Mouse (Mus musculus) liver, adult 2 months (tissue): Measurements from ENCODE around the gene Spata46. TPM values are rescaled to one million over a fixed set of nuclear protein-coding genes. Genes with fewer than 3 reads are reported as not detected.

Experiments
- DNase-seq: peaks from one replicate; pipeline ENCODE4 v3.0.0-alpha.2; 2011; ENCODE audit warnings: low read depth, low spot score; ENCODE audit errors: extremely low read depth
- H3K27ac ChIP-seq: fragments of 200-500 bp; replicated peaks from 2 replicates; pipeline ENCODE4 v1.5.1; 2012; ENCODE audit warnings: low read depth, mild to moderate bottlenecking, control low read depth, inconsistent platforms, low read length; ENCODE audit not compliant: insufficient read depth
- H3K27me3 ChIP-seq: fragments of 200-500 bp; 2 replicates; pipeline ENCODE4 v1.6.1; 2012; ENCODE audit warnings: mild to moderate bottlenecking, moderate library complexity, low read length, inconsistent platforms; ENCODE audit not compliant: control insufficient read depth, insufficient read depth
- H3K36me3 ChIP-seq: fragments of 200-500 bp; 2 replicates; pipeline ENCODE4 v1.6.1; 2012; ENCODE audit warnings: low read length, inconsistent platforms; ENCODE audit not compliant: control insufficient read depth, insufficient read depth
- H3K4me1 ChIP-seq: fragments of 200-500 bp; 2 replicates; pipeline ENCODE4 v1.6.1; 2011; ENCODE audit warnings: low read length; ENCODE audit not compliant: control insufficient read depth, insufficient read depth
- H3K4me3 ChIP-seq: fragments of 200-500 bp; 2 replicates; pipeline ENCODE4 v1.5.1; 2011; ENCODE audit warnings: low read depth, mild to moderate bottlenecking, control low read depth, low read length, moderate library complexity; ENCODE audit not compliant: insufficient read depth
- H3K79me2 ChIP-seq: fragments of 200-500 bp; 2 replicates; pipeline ENCODE4 v1.6.1; 2012; ENCODE audit warnings: inconsistent platforms, mild to moderate bottlenecking, low read length, moderate library complexity; ENCODE audit not compliant: control insufficient read depth, insufficient read depth
- H3K9ac ChIP-seq: fragments of 200-500 bp; 2 replicates; pipeline ENCODE4 v1.6.1; 2012; ENCODE audit warnings: low read depth, mild to moderate bottlenecking, control low read depth, inconsistent platforms, low read length
- CTCF ChIP-seq: fragments of 200-500 bp; IDR thresholded peaks from 2 replicates; pipeline ENCODE4 v1.5.1; 2011; ENCODE audit warnings: low read depth, low read length, control low read depth
- POLR2A ChIP-seq: fragments of 200-500 bp; IDR thresholded peaks from 2 replicates; pipeline ENCODE4 v1.6.1; 2011; ENCODE audit warnings: low read length, control low read depth; ENCODE audit not compliant: insufficient read depth; ENCODE audit errors: extremely low read depth
- whole genome bisulfite sequencing: fragments of 180-500 bp; shearing (Covaris S2); methylation state at CpG from one replicate; pipeline ENCODE4 v1.1.7; 2018; 5-methylcytosine and 5-hydroxymethylcytosine counted together
- polyA plus RNA-seq: library from polyadenylated mRNA; depleted of rRNA; stranded (reverse); fragments of >200 nt; gene quantifications from 2 replicates; pipeline ENCODE4 v1.2.3, GENCODE M21; 2012
- total RNA-seq: library from RNA; depleted of rRNA; stranded (reverse); fragments of >200 nt; gene quantifications from 2 replicates; pipeline ENCODE4 v1.2.3, GENCODE M21; 2014

Spata46 gene
- total and polyA plus RNA-seq, 2 experiments: not detected

DNA sequence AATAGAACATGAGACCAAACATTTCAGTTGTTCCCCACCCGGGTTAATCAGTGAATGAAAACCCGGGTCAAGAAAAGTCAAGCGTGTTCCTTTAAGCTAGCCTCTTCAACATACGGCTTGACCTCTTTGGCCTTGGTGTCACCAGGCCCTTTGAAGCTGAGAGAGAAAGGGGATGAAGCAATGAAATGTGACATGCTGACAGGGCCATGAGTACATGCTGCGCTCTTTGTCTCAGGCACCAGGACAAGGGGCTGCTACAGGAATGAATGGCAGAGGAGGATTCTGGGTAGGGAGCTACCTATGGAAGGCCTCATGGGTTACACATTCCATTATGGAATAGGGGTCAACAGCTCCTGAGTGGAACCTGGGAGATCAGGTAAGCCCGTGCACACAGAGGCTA is 5.5 kb upstream of the Spata46 start:
- Histone ChIP-seq H3K27me3 (no peaks in the 10 kb centered on the region), H3K4me1 (no peaks in the 10 kb centered on the region), H3K36me3 (no peaks in the 10 kb centered on the region), H3K9ac (no peak overlapping the region), H3K4me3 (no peak overlapping the region), H3K27ac (no peak overlapping the region), H3K79me2 (no peaks in the 10 kb centered on the region)
- TF ChIP-seq CTCF (no peak), POLR2A (no peak)
- no peak for DNase-seq
- 85% methylated on average over 6 of the region's 6 CpGs for WGBS

DNA sequence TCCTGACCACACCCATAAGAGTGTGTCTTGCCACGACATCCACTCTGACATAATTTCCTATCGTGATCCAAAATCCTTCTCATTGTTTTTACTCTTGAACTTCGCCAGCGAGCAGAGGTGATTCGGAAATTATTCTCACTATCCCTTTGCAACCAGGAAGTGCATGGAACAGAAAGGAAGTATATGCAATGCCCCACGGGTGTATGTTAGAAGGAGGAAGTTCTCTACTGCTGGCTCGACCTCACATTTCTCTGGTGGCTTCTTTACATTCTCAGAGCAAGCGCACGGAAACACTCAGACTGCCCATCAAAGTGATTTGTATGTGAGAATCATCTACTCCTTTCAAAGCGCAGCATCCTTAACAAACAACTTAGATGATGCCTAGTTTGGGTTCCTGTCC is 3.6 kb upstream of the Spata46 start:
- H3K27ac ChIP-seq: no peak overlapping the region
- 86% methylated on average over 10 of the region's 10 CpGs for WGBS
- no peaks in the 10 kb centered on the region for H3K79me2 ChIP-seq
- no peak overlapping the region for H3K9ac ChIP-seq
- H3K36me3 ChIP-seq: no peaks in the 10 kb centered on the region
- DNase-seq: no peak
- H3K4me3 ChIP-seq: no peak overlapping the region
- TF ChIP-seq POLR2A: no peak
- no peak for TF ChIP-seq CTCF
- no peaks in the 10 kb centered on the region for H3K27me3 ChIP-seq
- no peaks in the 10 kb centered on the region for H3K4me1 ChIP-seq

DNA sequence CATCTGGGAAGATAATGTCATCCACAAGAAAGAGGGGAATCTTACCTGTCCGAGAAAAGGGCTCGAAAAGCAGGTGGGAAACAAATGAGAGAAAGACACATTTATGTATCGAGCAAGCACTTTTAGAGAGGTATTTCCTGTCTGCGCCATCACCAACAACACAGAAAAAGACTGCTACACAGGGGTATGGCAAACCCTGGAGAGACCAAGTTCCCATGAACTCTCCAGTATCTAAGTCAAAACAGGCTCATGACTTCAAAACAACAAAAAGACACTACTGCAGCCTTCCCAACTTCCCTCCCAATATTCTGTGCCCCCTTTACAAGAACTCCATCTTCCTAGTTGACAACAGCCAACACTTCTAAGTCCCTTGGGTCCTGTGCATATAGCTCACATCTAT is 2.4 kb upstream of the Spata46 start, which contains the start of gene Gm7694:
TSS of gene Gm7694 (minus strand) at position 101 of the 400 bp plus-strand sequence.
- no peak for DNase-seq

DNA sequence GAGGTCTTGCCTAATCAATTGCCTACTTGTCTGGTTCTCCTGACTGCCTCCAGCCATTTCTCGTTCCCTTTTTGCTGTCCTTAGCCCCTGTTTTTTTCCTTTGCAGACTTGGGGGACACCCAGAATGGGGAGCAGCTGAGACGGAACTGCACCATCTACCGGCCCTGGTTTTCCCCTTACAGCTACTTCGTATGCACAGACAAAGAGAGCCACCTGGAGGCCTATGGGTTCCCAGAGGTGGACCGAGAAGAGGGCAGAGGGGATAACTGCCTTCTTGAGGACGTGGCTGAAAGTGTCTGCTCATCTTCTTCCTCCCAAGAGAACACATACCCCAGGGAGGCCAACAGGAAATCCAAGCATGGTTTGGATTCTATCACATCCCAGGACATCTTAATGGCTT is 2.8 kb downstream of the Spata46 start:
- Histone ChIP-seq H3K4me1 (no peaks in the 10 kb centered on the region), H3K36me3 (no peaks in the 10 kb centered on the region), H3K27me3 (no peaks in the 10 kb centered on the region), H3K27ac (no peak overlapping the region), H3K4me3 (no peak overlapping the region), H3K9ac (no peak overlapping the region), H3K79me2 (no peaks in the 10 kb centered on the region)
- WGBS: 91% methylated on average over 6 of the region's 6 CpGs
- DNase-seq: no peak
- no peak for TF ChIP-seq CTCF

More for the DNA sequence above, 2.4 kb upstream of the Spata46 start, which contains the start of gene Gm7694:
- H3K27ac ChIP-seq: no peak within 1 kb of the TSS
- no peak within 1 kb of the TSS for H3K9ac ChIP-seq
- WGBS: 98% methylated on average over 4 of the region's 4 CpGs
- no peak within 1 kb of the TSS for H3K4me3 ChIP-seq
- H3K27me3 ChIP-seq: no peaks in the 10 kb centered on the region
- H3K4me1 ChIP-seq: no peaks in the 10 kb centered on the region
- H3K36me3 ChIP-seq: no peaks in the 10 kb centered on the region
- TF ChIP-seq CTCF (no peak), POLR2A (no peak)
- H3K79me2 ChIP-seq: no peaks in the 10 kb centered on the region

DNA sequence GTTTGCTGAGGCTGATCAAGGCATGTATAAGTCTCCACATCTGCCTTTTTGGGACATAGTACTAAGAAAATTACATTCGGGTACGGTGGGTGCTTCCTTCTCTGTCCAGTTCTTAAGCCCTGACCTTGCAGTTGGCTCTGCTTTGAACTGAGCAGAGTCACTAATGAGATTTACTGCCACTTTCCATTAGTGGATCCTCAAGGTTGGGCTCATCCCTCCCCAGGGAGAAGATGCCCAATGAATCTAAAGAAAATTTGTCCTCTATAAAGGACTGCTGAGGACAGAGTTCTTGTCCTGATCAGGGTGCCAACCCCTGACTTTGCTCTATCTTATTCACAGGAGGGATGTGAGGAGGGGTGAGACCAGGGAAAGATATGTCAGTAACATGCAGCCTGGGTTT is 13.4 kb downstream of the Spata46 start:
- Histone ChIP-seq H3K9ac (no peak overlapping the region), H3K27me3 (no peaks in the 10 kb centered on the region), H3K36me3 (peaks cover 5% of the 10 kb centered on the region; the same call in 1 of the 2 replicates), H3K79me2 (0 out of 2 replicates have a peak, but pooled peaks cover 3% of the 10 kb centered on the region), H3K4me1 (peaks cover 5% of the 10 kb centered on the region), H3K4me3 (no peak overlapping the region), H3K27ac (no peak overlapping the region)
- no peak for DNase-seq
- 93% methylated on average over 2 of the region's 2 CpGs for WGBS
- no peak for TF ChIP-seq CTCF

DNA sequence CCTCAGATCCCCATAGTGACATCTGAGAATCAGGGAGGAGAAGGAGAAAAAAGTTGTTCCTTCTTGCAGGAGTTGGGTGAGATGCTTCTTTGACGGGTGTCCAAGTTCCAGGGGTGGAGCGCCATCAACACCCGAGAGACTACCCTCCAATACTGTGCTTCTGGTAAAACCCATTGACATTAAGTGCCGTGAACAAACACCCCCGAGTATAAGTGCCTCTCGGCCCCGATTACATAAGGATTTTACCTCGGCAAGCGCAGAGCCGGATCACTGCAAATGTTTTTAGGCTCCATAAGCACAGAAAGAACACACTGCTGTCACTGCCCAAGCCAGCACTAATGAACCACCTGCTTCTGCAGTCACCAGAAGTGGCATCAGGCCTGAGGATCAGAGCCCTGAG is 14.4 kb downstream of the Spata46 start:
- Histone ChIP-seq H3K4me3 (no peak overlapping the region), H3K4me1 (peaks cover 5% of the 10 kb centered on the region), H3K27ac (no peak overlapping the region), H3K27me3 (no peaks in the 10 kb centered on the region), H3K79me2 (0 out of 2 replicates have a peak, but pooled peaks cover 3% of the 10 kb centered on the region), H3K9ac (no peak overlapping the region), H3K36me3 (peaks cover 5% of the 10 kb centered on the region; the same call in 1 of the 2 replicates)
- WGBS: 95% methylated on average over 10 of the region's 10 CpGs
- TF ChIP-seq POLR2A: no peak
- no peak for TF ChIP-seq CTCF
- no peak for DNase-seq
